Mouse (Mus musculus) myocyte (in vitro differentiated cells): ENCODE results near the gene Zw10.

Experiments
- CEBPB ChIP-seq: IDR thresholded peaks from 2 replicates; pipeline ENCODE4 v1.6.1; 2011; ENCODE audit warnings: mild to moderate bottlenecking, moderate library complexity; ENCODE audit not compliant: poor library complexity, insufficient read depth, severe bottlenecking
- E2F4 ChIP-seq: IDR thresholded peaks from one replicate; pipeline ENCODE4 v1.6.1; 2011; ENCODE audit warnings: mild to moderate bottlenecking, control low read depth, moderate library complexity; ENCODE audit not compliant: insufficient read depth
- MAX ChIP-seq: IDR thresholded peaks from one replicate; pipeline ENCODE4 v1.6.1; 2011; ENCODE audit warnings: low read depth, mild to moderate bottlenecking, control low read depth
- MYOD1 ChIP-seq, 3 experiments: IDR thresholded peaks; one replicate each; pipeline ENCODE4 v1.6.1; 2011; ENCODE audit warnings: control low read depth in 2 of 3, low read depth in 2 of 3, mild to moderate bottlenecking in 2 of 3, moderate library complexity in 1 of 3; ENCODE audit not compliant: insufficient read length in 2 of 3, control insufficient read depth in 1 of 3
- POLR2A ChIP-seq: IDR thresholded peaks from one replicate; pipeline ENCODE4 v1.6.1; 2011; ENCODE audit warnings: low read depth, mild to moderate bottlenecking, control low read depth, moderate library complexity; ENCODE audit not compliant: insufficient read length
- POLR2AphosphoS2 ChIP-seq: IDR thresholded peaks from one replicate; pipeline ENCODE4 v1.6.1; 2011; ENCODE audit warnings: low read depth, control low read depth; ENCODE audit not compliant: insufficient read length
- REST ChIP-seq: IDR thresholded peaks from one replicate; pipeline ENCODE4 v1.6.1; 2011; ENCODE audit warnings: mild to moderate bottlenecking, control low read depth, moderate library complexity; ENCODE audit not compliant: insufficient read depth, insufficient read length
- SRF ChIP-seq: IDR thresholded peaks from one replicate; pipeline ENCODE4 v1.6.1; 2011; ENCODE audit warnings: low read depth; ENCODE audit not compliant: control insufficient read depth, insufficient read length

GRCm38 (mm10) chr9:49081107-49081506, 25.7 kb downstream of the Zw10 start, which contains the start of gene Tmprss5:
- TF ChIP-seq POLR2A, result no peak
- no peak for TF ChIP-seq MAX
- TF ChIP-seq SRF, result no peak
- no peak for TF ChIP-seq MYOD1 (IDR thresholded peaks at IDR 0.05; ENCODE audit: control insufficient read depth in 1 of 3, insufficient read length in 2 of 3, low read depth in 2 of 3)
- no peak for TF ChIP-seq CEBPB
- TF ChIP-seq POLR2AphosphoS2, result no peak
- no peak for TF ChIP-seq E2F4
- no peak for TF ChIP-seq REST
